Mouse (Mus musculus) frontal cortex, postnatal 10 days (tissue): ENCODE measurements around the gene Dmbt1.
"Not testable (repeated sequence)": the region's sequence is repeated elsewhere in the genome, so short reads cannot be mapped to it uniquely, and the experiment has no call there.

Source experiments
- DNase-seq, 2 experiments: peaks; one replicate each; pipeline ENCODE4 v3.0.0; 2022; ENCODE audit warnings: low spot score in 2 of 2, mixed read lengths in 1 of 2

Dmbt1 gene

GRCm38 (mm10) chr7:131054808-131055370 lies 23.0 kb downstream of the Dmbt1 start:
- DNase-seq: no peak

GRCm38 (mm10) chr7:131057918-131058317 lies 26.1 kb downstream of the Dmbt1 start:
- not testable (repeated sequence) for DNase-seq

- DNase-seq: not testable (repeated sequence)
Observed at GRCm38 (mm10) chr7:131059808-131060207, 28.0 kb downstream of the Dmbt1 start.

GRCm38 (mm10) chr7:131062541-131062940 lies 30.7 kb downstream of the Dmbt1 start:
- no peak for DNase-seq

- DNase-seq: not testable (repeated sequence)
Observed at GRCm38 (mm10) chr7:131068191-131068590, 36.3 kb downstream of the Dmbt1 start.

- not testable (repeated sequence) for DNase-seq
Observed at GRCm38 (mm10) chr7:131073476-131073875, 41.6 kb downstream of the Dmbt1 start.

- not testable (repeated sequence) for DNase-seq
Observed at GRCm38 (mm10) chr7:131074098-131074497, 42.2 kb downstream of the Dmbt1 start.

GRCm38 (mm10) chr7:131075956-131076355 lies 44.1 kb downstream of the Dmbt1 start:
- peak in 1 of 2 experiments; percentile 9 for DNase-seq

- not testable (repeated sequence) for DNase-seq
Observed at GRCm38 (mm10) chr7:131082403-131082802, 50.5 kb downstream of the Dmbt1 start.

GRCm38 (mm10) chr7:131112486-131112885 lies 80.6 kb downstream of the Dmbt1 start:
- DNase-seq: peak in 1 of 2 experiments; percentile 62

- DNase-seq: peak in 1 of 2 experiments; percentile 9
Observed at GRCm38 (mm10) chr7:131113676-131114075, 81.8 kb downstream of the Dmbt1 start.

- no peak for DNase-seq
Observed at GRCm38 (mm10) chr7:131114434-131114833, 82.6 kb downstream of the Dmbt1 start.

- DNase-seq: no peak
Observed at GRCm38 (mm10) chr7:131122210-131122807, 90.5 kb downstream of the Dmbt1 start.

GRCm38 (mm10) chr7:131130021-131130420 lies 98.2 kb downstream of the Dmbt1 start:
- no peak for DNase-seq

GRCm38 (mm10) chr7:131133181-131133580 lies 101.3 kb downstream of the Dmbt1 start:
- no peak for DNase-seq

- no peak for DNase-seq
Observed at GRCm38 (mm10) chr7:131146214-131146613, 114.4 kb downstream of the Dmbt1 start, which contains the start of gene 4933402N03Rik. Gene 4933402N03Rik, minus strand, starts transcription at chr7:131146314.

- DNase-seq: no peak
Observed at GRCm38 (mm10) chr7:131150179-131150578, 118.3 kb downstream of the Dmbt1 start.

- DNase-seq: no peak
Observed at GRCm38 (mm10) chr7:131153044-131153443, 121.2 kb downstream of the Dmbt1 start.

- no peak for DNase-seq
Observed at GRCm38 (mm10) chr7:131162251-131162650, 130.4 kb downstream of the Dmbt1 start.

GRCm38 (mm10) chr7:131167771-131168170 lies 135.9 kb downstream of the Dmbt1 start:
- DNase-seq: no peak

GRCm38 (mm10) chr7:131169099-131169498 lies 137.2 kb downstream of the Dmbt1 start:
- no peak for DNase-seq
